Mouse (Mus musculus): Measurements from ENCODE around the gene Mfsd11. TPM values are rescaled to one million over a fixed set of nuclear protein-coding genes. Genes with fewer than 3 reads are reported as not detected.

The Mfsd11 gene
- polyA plus RNA-seq (2012; rRNA removed) = 32.6 and 33.4 TPM in 2 replicates

GRCm38 (mm10) chr11:116852291-116852890 lies at the start of gene Mfsd11:
Mfsd11 (plus strand) TSS chr11:116852440.

DNA sequence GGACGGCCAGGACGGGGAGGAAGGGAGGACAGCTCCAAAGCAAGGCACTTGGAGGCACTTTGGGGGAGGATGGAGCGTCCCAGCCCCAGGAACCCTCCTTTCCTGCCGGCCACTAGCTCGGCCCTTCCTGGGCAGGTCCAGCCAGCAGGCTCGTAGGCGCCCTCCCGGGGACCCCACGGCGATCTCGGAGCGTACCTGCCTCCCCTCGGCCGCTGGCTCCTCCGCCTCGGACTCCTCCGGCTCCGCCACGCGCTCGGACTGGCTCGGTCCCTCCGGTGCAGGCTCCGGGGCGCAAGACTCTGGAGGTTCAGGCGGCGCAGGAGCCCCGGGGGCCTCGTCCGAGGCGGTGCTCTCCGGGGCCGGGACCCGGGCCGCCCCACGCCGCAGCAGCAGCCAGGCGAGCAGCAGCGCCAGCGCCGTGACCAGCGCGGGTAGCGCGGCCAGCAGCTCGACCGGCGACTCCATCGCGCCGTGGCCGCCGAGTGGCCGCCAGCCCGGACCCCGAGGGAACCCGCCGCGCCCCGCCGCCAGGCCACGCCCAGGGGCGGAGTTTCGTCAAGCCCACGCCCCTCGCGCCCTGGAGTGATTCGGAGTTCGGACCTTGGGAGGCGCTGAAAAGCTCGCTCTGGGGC lies 24.6 kb upstream of the Mfsd11 start, which contains the start of gene Mxra7:
Gene Mxra7, minus strand, starts transcription at position 513 of the 632 bp plus-strand sequence.

GRCm38 (mm10) chr11:116843261-116844233 lies 8.7 kb upstream of the Mfsd11 start, which contains the start of the genes Mettl23 and Jmjd6:
Mettl23 (plus strand) TSS chr11:116843278.
Jmjd6 (minus strand) TSS chr11:116843449.

GRCm38 (mm10) chr11:116852891-116853511 lies 761 bp downstream of the Mfsd11 start, which contains the start of gene Srsf2:
Srsf2 (minus strand) TSS chr11:116853094.

DNA sequence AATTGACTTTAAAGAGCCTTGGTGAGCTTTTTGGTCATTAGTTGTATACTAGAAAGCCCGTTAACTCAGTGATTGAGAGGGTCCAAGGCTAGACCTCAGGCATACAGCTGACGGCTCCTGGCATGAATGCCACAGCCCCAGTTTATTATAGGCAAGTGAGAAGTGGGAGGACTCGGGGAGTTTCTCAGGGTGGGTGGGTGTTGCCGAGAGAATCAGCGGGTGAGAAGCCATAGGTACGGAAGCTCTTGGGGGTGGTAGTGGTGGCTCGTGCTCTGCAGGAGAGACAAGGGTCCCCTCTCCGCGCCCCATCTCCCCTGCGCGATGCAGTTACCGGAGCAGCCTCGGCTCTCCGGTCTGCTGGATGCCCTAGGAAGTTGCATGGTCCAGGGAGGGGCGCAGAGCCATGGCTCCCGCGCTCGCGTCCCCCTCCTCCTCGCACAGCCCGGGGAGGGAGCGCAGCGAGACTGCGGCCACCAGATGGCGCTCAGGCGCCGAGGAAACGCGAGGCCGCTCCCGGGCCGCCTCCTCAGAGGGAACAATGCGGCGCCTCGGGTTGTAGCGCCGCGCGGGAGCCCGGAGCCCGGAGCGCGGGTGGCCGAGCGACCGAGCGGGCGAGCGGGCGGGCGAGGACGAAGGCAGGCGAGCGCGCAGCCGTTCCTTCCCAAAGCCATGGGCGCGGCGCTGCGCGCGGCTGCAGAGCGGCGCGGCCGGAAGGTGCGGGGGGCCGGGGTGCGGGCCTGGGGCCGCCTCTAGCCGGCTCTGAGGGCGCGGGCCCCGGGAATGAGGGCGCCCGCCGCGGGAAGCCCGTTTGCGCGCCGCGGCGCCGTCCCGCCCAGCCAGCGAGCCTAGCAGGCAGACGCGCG lies 66.3 kb downstream of the Mfsd11 start, which contains the start of gene Mgat5b:
Gene Mgat5b, plus strand, starts transcription at position 541 of the 863 bp plus-strand sequence.

Other genes with a start within 250 kb of the Mfsd11 start
- 94.1 and 97.8 TPM in 2 replicates for gene Rhbdf2, start 225.4 kb upstream of the Mfsd11 start, polyA plus RNA-seq (2012; rRNA removed)
- 19.7 and 23.3 TPM in 2 replicates for gene Prcd, start 198.9 kb upstream of the Mfsd11 start, polyA plus RNA-seq (2012; rRNA removed)
- gene Cygb, start 198.1 kb upstream of the Mfsd11 start, polyA plus RNA-seq (2012; rRNA removed) = 128 and 135 TPM in 2 replicates
- 0.10 and 0.24 TPM in 2 replicates for gene St6galnac1, start 76.9 kb upstream of the Mfsd11 start, polyA plus RNA-seq (2012; rRNA removed)
- gene Mxra7, start 24.4 kb upstream of the Mfsd11 start, polyA plus RNA-seq (2012; rRNA removed) = 110 and 217 TPM in 2 replicates
- gene Mettl23, start 9.2 kb upstream of the Mfsd11 start, polyA plus RNA-seq (2012; rRNA removed) = 21.8 and 22.7 TPM in 2 replicates
- 34.6 and 37.0 TPM in 2 replicates for gene Jmjd6, start 9.0 kb upstream of the Mfsd11 start, polyA plus RNA-seq (2012; rRNA removed)
- 1,242 and 1,559 TPM in 2 replicates for gene Srsf2, start 654 bp downstream of the Mfsd11 start, polyA plus RNA-seq (2012; rRNA removed)
- 0.40 and 0.52 TPM in 2 replicates for gene Mgat5b, start 66.4 kb downstream of the Mfsd11 start, polyA plus RNA-seq (2012; rRNA removed)